Mouse (Mus musculus) stomach, postnatal 0 days (tissue): Measurements from ENCODE around the gene Iqcj.

Source experiments
- CTCF ChIP-seq: IDR thresholded peaks from 2 replicates; pipeline ENCODE4 v1.5.1; 2016; ENCODE audit warnings: antibody characterized with exemption, low read depth, mild to moderate bottlenecking, moderate library complexity
- EP300 ChIP-seq: optimal IDR thresholded peaks from 2 replicates; pipeline ENCODE3; 2016; ENCODE audit warnings: antibody characterized with exemption

GRCm38 (mm10) chr3:68036097-68036496, 144.1 kb downstream of the Iqcj start:
- TF ChIP-seq CTCF, result no peak
- no peak for TF ChIP-seq EP300
